ENCODE assay signal across 8 mouse cellular contexts in the genomic region with DNA sequence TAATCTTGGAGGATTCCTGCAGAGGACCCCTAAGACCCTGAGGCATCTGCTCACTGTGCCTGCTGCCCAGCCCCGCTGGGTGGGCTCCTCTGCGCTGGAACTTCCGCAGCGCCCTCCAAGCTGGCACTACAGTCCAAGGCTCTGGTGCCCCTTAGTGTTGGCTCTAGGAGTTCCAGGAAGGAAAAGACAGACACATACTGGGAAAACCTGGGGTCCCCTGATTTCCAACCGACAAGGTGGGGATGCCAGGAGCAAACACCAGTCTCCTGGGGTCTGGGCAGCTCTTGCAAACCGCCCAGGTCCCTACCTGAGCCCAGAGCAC. TPM values are rescaled to one million over a fixed set of nuclear protein-coding genes. Genes with fewer than 3 reads are reported as not detected.
DNase-seq lines count a peak whose midpoint lies in the region; ATAC-seq and TF ChIP-seq lines count a peak whose summit lies in the region.

No protein-coding gene starts in this region.

- DNase-seq in embryo, embryonic 10 days (ENCODE audit: low spot score), result peak; percentile 17
- DNase-seq in embryo, embryonic 9.5 days (ENCODE audit: extremely low spot score), result no peak
- peak; percentile 57 for DNase-seq in cerebellum, adult 9-11 months
- DNase-seq in hindbrain, embryonic 10.5 days (ENCODE audit: low spot score), result peak; percentile 29
- DNase-seq in left cerebral cortex, postnatal 25 days (ENCODE audit: low spot score in 2 of 2), result peak; percentile 44 to 51
- peak; percentile 32 for DNase-seq in retina, postnatal 7 days (ENCODE audit: low read depth, low spot score)
- no peak for DNase-seq in thymus, adult 2 months

- peak overlapping the region; percentile 85 for H3K27ac ChIP-seq in hindbrain, embryonic 10.5 days
- H3K27ac ChIP-seq in thymus, adult 2 months (ENCODE audit: control insufficient read depth, insufficient read depth, low read length), result no peak overlapping the region

- no peak for ATAC-seq in inflammation-experienced regulatory T-cells, adult 6 months

- H3K4me1 ChIP-seq in hindbrain, embryonic 10.5 days (replicated peaks), result peaks cover 25% of the 10 kb centered on the region
- H3K4me1 ChIP-seq in thymus, adult 2 months (replicated peaks; ENCODE audit: control insufficient read depth, insufficient read depth, low read length), result no peaks in the 10 kb centered on the region

- no peak for TF ChIP-seq CTCF in thymus, adult 2 months (IDR thresholded peaks at IDR 0.05; ENCODE audit: borderline replicate concordance, control insufficient read depth, extremely low read depth, insufficient read depth, low read length, poor library complexity)

- H3K4me3 ChIP-seq in hindbrain, embryonic 10.5 days, result peak overlapping the region; percentile 76
- no peak overlapping the region for H3K4me3 ChIP-seq in thymus, adult 2 months (ENCODE audit: control insufficient read depth, insufficient read depth, low read length)

- WGBS in hindbrain, embryonic 10.5 days, result 6% methylated on average over 6 of the region's 6 CpGs
- WGBS in thymus, adult 2 months, result 18% methylated on average over 6 of the region's 6 CpGs

- H3K9me3 ChIP-seq in hindbrain, embryonic 10.5 days, result no peaks in the 10 kb centered on the region

- H3K27me3 ChIP-seq in hindbrain, embryonic 10.5 days (ENCODE audit: insufficient read depth, poor library complexity, severe bottlenecking), result peaks cover 54% of the 10 kb centered on the region
- H3K27me3 ChIP-seq in thymus, adult 2 months (ENCODE audit: control insufficient read depth, insufficient read depth, low read length), result peaks cover 6% of the 10 kb centered on the region

- intact Hi-C loops in left cerebral cortex, postnatal 25 days (cut with DNase I), result loop anchor here (5.0 kb wide), 2 partner anchors 115 to 225 kb away; no protein-coding TSS in a partner anchor

- no peak for TF ChIP-seq POLR2A in thymus, adult 2 months (IDR thresholded peaks at IDR 0.05; ENCODE audit: control insufficient read depth, extremely low read depth, insufficient read depth, low read length, poor library complexity)

- no peaks in the 10 kb centered on the region for H3K36me3 ChIP-seq in hindbrain, embryonic 10.5 days
- no peaks in the 10 kb centered on the region for H3K36me3 ChIP-seq in thymus, adult 2 months (ENCODE audit: control insufficient read depth, insufficient read depth, low read length)

RNA-seq across cellular contexts. Expression of gene Fam155a, which starts 1.5 kb away (rescaled TPM):
- polyA plus RNA-seq in hindbrain, embryonic 10.5 days (2016; fragmentation: Nextera tagmentation; extraction: Ambion mirVana), result 1.1 and 2.8 TPM in 2 replicates
- 100 to 1,000 TPM; 105 to 109 TPM for total RNA-seq in left cerebral cortex, postnatal 25 days (2021)
- under 1 TPM in 1 of 3 experiments, not detected in 2; 0.13 TPM for polyA plus RNA-seq in inflammation-experienced regulatory T-cells, adult 6 months (2017; shearing (Covaris generic))
- 0.06 and 0.09 TPM in 2 replicates for polyA plus RNA-seq in thymus, adult 2 months (2012; rRNA removed)

Comparison
In these comparisons a context has a peak if more than half of its experiments do, and no peak if none do; other contexts are left out.
1. DNase-seq: peak in embryo, embryonic 10 days (single experiment), cerebellum, adult 9-11 months (single experiment), hindbrain, embryonic 10.5 days (single experiment), left cerebral cortex, postnatal 25 days (2 of 2) and retina, postnatal 7 days (single experiment); none in embryo, embryonic 9.5 days (single experiment) and thymus, adult 2 months (single experiment).